Mouse (Mus musculus): ENCODE results near the gene Cuedc1.
A peak's percentile ranks its signal among the peaks of the same experiment; 100 is the strongest.

Cuedc1 gene

DNA sequence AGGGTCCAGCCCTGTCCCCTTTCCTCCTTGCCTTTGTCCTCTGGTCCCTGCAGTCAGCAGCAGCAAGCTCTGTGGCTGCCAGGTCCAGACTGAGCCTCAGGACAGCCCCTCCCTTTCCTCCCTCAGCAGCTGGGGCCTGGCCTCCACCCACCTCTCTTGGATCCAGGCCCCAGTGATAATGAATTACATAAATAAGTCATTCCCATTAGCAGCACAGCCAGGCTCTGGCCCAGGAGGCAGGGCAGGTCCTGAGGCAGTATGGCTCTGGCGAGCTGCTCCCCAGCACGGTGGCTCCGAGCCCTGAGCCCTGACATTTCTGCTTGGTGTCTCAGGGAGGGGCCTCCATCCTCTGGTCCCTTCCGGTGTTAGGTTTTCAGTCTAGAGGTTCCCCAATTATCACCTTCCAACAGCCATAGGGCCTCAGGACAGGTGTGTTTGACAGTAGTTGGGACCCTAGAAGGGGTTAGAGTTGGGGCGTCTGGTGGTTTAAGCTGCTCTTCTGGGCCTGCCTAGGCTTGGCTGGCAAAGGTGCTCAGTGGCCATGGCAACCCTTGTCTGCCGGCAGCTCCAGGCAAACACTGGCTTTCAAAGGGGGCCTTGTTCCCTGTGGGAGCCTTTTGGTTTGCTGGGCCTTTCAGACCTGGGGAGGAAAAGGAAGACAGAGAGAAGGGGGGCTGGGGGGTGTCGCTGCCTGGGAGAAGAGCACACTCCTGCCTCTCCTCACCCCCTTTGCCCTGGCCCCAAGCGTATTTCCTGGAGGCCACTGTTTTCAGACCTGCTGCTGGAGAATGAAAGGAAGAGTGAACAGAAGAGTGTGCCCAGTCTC, 21.2 kb downstream of the Cuedc1 start:
- peak; percentile 100 for DNase-seq

DNA sequence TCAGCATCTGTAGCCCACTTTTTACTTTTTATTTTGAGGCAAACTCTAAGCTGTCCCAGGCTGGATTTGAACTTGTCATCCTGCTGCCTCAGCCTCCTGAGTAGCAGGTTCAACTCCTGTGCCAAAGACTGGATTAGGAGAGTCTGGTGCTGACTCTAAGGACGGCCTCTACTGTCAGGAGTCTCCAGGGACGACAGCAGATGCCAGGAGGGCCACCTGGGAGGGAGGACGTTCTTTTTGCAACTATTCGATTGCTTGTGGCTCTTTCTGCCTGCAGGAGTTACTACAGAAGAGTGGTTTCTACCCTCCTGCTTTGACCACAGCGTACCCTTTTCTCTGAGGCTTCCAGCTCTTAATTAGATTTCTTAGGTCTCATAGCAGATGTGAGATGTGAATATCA, 24.7 kb downstream of the Cuedc1 start:
- peak; percentile 86 for DNase-seq

DNA sequence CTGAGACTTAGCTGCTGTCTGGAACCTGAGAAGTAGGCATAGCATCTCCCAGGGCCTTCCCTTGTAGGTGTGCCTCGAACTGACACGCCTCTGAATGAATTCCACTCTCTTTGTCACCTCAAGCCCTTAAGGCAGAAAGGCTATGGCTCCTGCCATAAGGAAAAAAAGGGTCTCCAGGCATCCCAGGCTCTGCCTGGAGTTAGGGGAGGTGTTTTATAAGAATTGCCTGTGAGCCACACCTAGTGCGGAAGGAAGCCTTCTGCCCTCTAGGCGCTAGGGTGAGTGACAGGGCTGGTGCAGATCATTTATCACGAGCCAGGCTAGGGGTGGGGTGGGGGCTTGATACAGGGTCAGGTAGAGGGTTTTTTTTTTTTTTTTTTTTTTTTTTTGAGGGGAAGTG, 25.2 kb downstream of the Cuedc1 start:
- no peak for DNase-seq

DNA sequence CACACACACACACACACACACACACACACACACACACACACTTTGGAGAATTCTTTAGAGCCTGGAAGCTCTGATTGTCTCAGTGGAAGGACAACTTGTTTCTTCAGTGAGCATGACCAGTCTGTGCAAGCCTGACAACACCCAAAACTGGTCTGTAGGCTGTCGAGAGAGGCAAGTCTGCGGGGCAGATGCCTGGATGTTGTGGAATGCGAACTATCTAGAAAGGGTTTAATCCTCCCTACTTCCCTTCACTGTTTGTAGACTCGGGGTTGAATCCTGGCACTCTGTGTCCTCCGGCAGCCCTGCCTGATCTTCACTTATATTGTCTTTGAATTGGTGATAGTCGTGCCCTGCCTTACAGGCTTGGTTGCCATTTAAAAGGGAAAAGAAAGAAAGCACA, 25.9 kb downstream of the Cuedc1 start:
- no peak for DNase-seq

DNA sequence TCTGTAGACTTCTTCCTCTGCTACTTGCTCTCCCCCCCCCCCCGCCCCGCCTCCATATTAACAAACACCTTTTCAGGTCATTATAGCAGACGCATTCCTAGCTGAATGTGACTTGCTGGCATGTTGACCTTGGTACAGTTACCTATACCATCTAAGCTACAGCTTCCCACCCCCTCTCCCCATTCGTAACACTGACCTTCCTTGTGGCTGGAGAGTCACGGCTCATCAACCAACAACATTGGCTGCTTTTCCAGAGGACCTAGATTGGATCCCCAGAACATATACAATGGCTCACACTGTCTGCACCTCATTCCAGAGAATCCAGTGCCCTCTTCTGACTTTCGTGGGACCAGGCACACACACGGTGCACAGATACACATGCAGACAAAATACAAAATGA, 27.6 kb downstream of the Cuedc1 start:
- DNase-seq = no peak

DNA sequence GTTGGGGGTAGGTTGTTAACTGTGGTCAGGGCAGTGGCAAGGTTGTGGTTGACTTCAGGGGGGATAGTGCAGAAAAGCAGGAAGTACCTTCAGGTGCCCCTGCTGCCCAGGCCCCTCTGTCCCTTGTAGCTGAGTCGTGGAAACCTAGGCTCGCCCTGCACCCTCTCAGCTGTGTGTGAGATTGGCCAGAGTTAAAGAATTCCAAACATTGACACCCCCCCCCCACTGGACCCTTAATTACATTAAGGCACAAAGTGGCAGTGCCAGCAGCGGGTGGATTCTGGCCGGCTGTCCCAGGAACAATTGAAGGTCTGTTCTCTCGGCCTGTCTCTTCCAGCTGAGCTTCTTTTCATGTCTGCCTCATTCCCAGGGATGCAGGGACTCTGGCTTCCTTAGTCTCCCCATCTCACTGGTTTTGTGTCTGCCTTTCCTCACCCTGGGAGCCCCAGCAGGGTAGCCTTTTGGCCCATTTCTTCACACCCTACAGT, 28.5 kb downstream of the Cuedc1 start:
- peak; percentile 89 for DNase-seq

DNA sequence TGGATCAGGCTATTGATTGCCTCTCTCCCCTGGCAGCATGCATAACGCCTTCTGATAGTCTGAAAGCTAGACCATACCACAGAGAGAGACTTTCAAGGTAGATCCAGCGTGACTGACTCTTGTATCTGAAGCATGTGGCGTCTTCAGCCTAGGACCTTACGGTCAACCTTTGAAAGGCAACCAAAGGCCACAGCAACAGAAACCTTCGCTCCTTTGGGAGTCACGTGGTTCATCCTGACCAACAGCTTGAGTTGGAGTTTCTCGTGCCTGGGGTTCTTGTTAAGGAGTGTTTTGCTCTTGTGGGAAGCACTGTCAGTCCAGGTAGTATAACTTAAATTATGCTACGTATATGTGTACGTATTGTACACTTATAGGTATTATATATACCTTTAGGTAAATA, 30.6 kb downstream of the Cuedc1 start:
- no peak for DNase-seq

DNA sequence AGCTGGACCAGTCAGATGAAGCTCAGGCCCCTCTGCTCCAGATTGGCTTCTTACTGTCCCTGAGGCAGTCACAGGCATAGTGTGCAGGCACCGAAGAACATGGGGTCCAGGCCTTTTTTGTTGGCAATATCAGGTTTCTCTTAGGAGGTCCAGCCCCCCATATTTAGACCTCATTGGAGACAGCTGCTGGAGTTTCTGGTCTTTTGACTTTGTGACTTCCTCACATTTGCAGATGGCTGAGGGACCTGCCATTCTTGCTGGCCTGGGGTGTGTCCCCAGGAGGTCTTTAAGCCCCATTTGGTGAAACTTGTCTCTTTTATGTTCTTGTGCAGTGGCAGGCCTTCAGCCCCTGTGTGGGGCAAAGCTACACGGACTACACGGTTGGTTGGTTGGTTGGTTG, 31.4 kb downstream of the Cuedc1 start:
- no peak for DNase-seq

DNA sequence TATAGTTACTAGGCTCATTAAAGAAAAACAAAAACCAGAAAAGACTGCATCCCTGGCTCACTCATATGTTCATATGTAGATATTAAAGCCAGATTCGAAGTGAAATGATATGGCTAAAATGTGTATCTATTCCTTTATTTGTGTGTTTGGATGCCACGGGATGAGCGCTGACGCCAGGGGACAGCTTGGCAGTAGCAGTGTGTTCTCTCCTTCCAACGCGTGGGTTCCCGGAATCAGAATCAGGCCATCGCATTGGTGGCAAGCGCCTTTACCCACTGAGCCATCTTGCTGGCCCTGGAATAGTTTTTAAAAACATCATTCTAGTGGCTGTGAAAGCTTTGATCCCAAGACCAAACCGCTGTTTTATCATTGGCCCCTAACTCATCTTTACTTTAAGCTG, 32.1 kb downstream of the Cuedc1 start:
- DNase-seq = peak; percentile 92

DNA sequence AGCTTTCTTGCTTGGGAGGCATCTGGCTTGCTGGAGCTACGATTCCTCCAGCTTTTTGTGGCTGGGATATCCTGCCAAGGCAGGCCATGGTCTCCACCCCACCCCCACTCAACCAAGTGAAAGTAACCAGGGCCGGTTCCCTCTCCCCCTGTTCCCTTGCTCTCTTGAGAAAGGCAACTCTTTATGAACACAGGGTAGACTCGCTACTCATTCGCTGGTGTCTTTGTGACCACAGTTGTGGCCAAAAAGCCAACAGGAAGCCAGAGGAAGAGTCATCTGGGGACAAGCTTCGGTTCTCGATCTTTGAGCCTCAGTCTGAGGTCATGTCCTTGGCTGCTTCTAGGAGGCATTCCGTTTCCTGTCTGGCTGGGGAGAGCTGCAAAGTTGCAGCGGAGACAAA, 34.0 kb downstream of the Cuedc1 start:
- peak; percentile 99 for DNase-seq

DNA sequence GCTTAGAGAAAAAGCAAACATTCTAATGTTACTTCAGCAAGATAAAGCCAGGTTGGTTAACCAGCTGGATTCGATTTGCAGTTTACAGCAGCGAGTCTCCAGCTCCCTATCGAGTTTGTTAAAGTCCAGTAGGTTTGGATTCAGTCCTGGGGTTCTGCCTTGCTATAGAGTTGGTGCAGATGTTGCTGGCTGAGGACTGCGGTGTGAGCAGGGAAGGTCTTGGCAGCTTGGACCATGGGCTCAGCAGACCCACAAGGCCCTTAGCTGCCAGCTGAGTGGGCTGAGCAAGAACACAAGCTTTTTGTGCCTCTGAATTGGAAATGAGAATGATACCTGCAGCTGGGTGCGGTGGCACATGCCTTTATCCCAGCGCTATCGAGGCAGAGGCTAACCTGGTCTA, 37.4 kb downstream of the Cuedc1 start:
- peak; percentile 92 for DNase-seq

DNA sequence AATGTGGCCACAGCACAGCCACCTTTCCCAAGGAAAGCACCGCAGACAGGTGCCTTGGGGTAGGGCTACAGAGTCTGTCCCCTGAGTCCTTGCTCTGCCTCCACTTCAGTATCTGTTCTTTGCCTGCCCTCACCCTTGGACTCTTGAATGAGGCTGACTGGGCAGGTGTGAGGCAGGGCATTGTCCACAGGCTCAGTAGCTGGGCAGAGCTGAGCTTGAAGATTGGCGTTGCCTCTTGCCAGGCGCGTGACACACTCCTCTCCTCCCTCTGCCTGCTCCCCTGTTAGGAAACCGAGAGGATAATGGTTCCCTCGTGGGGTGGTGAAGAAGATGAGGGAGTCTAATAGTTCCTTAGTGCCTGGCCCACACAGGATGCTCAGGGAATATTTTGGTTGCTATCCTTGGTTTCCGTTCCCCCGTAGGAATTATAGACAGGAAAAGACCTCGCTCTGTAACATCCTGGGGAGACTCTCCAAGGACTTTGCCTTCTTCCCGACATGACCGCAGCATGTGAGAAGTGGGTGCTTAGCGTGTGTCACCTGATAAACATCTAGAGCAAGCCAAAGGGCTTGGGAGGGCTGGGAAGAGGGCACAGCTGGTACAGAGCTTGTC, 40.1 kb downstream of the Cuedc1 start:
- peak; percentile 95 for DNase-seq

DNA sequence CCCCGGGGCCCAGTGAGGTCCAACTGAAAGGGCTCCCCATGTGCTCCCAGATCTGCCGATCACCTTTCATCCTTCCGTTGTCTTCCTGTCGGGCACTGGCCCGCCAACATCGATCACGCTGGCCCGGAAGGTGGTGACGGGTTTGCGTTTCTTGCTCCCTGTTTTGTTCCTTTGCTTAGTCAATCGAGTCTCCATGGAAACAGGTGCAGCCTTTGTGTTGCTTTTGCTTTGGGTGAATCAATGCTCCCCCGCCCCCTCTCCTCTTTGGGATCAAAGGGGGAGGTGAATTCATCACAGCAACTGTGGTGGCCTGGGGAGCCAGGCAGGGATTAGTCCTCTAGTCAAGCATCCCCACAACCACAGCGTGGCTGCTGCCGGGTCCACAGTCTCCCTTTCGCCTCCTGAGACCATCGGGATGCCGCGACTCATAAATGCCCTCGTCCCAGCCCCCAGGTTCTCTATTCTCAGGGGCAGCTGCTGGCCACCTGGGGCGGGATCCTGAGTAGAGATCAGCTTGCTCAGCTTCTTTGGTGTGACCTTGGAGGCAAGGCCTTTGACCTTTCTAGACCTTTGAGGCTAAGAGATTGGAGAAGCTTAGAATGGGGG, 41.5 kb downstream of the Cuedc1 start:
- DNase-seq = peak; percentile 92

DNA sequence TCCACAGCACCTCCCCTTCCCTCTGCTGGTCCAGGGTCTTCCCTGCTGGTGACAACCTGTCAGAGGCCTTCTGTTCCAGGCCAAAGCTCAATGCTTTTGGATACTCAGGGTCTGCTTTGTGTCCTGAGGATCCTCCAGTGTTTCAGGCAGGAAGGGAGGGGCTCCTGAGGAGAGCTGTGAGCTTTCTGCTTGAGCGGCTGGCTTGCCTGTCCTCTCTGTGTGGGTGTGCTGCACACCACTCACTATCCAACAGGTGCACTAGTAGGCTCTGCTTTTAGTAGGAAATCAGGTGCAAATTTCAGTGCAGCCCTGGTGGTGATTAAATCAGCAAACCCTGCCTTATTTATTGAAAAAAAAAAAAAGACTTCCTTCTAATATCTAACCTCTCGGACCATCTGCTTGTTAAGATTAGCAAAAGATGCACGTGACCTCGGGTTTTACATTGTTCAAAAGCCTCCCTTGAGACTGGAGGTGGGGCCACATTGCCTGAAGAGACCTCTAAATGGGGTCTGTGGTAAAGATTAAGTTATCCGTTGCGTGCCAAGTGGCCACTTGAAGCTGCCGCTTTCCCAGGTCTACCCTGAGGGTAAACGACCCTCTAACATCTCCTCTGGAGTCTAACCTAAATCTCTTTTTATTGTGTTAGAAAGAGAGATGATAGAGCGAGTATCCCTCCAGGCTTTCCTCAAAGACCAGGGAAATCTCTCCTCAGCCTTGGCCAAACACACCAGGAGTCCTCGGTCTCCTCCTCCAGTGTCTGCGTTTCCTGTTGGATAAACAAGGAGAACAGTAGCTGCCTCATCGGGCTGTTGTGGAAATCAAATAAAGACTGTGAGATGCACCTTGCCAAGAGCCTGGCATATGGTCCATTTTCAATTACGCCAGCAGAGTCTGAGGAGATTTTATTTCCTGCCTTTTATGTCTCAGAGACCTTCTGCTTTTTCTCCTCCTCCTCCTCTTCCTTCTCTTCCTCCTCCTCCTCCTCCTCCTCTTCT, 42.5 kb downstream of the Cuedc1 start:
- peak; percentile 99 for DNase-seq

DNA sequence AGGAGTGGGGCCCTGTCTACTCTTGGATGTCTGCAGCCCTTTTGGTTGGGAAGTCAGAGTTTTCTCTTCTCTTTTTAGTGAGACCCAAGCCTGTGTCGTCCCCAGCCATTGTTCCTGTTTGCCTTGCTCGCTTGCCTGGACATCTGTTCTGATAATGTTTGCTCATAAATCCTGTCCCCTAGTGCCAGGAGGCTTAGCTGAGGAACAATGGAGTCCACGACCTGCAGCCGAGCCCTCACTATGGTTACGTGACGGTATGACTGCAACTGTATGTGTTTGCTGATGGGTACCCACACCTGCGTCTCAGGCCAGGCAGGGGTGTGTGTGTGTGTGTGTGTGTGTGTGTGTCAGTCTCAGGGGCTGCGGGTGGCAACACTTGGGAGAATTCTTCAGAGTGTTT, 44.5 kb downstream of the Cuedc1 start:
- peak; percentile 93 for DNase-seq

DNA sequence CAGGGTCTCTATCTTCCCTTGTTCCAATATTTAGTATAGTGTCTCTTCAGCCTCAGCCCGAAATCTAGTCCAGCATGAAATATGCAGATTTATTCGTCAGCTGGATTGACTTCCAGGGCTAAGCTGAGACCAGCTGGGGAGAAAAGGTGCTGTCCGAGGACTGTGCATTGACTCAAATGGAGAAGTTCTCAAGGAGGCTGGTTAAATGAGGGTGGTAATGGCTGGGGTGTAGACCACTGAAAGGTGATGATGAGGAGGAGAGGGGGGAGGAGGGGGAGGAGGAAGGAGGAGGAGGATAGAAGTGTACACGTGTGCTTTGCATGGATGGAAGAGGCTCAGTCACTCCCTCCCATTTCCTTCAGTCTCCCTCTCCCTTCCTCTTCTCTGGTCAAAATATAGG, 46.2 kb downstream of the Cuedc1 start:
- DNase-seq = no peak

DNA sequence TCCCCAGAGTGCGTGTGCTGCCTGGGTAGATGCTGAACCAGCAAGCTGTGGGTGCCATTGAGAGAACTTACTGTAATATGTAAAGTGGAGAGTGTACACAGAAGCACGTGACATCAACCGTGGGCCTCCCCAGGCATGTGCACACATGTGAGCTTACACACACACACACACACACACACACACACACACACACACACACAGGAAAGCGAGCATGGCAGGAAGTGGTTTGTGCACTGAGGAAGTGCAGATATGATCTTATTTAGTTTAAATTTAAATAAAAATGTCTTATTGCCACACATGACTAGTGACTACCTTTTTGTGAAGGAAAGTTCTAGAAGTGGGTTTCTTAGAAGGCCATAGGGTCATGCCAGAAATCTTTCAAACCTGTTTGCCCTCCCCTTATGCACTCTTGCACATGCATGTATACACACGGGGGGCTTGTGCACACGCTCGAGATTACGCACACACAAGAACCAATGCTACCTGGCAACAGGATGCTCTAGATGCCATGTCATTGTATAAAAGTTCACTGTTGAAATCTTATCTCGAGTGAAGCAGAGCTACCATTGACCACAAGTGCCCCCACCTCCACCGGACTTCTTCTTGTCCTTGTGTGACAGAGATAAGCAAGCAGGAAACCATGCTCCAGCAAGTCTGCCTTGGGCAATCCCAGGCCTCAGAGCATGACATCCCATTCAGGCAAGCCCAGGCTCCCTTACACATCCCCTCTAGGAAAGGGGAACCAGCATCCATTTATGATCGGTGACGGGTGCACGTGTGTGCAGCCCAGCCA, 47.6 kb downstream of the Cuedc1 start:
- DNase-seq = peak; percentile 94

DNA sequence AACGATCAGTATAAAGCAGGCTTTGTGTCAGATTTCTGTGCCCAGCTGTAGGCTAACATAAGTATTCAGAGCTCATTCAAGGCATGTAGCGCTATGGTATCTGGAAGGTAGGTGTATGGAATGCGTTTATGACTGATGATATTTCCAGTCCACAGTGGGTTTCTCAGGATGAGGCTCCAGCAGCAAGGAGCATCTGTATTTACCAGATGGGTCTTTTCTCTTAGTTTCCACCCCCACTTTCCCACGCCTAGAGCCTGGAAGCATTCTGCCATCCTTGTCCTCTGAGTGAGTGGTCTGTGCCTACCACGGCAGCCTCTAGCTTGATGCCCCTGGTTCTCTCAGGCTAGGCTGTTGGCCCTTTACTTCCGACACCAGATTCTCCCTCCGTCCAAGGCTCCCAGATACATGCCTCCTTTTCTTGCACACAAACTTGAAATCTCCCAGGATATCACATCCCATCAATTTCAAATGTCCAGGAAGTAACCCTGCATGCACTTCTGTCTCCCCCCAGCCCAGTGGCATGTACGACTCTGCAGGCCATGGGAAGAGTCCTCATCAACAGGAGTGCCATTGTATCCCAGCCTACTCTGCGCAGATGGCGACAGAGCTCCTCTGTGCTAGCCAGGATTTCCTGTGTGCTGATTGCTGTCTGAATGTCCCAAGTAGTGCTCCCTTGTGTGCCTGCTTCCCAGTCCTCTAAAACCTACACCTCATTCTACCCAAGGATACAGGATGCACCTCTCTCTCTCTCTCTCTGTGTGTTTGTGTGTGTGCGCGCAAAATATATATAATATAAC, 48.6 kb downstream of the Cuedc1 start:
- DNase-seq = peak; percentile 91

DNA sequence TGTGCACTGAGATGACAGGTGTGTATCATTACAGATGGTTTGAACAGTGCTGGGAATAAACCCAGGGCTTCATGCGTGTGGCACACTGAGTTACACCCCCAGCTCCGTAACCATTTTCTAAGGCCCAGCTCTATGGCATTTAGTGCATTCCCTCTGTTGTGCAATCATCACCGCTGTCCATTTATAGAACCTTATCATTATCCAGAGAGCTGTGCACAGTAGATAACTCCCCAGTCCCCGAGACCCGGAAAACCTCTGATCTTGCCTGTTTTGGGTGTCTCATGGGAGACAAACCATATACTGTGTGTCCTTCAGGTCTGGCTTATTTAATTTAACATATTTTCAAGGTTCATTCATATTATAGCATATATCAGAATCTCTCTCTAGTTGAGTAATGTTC, 49.5 kb downstream of the Cuedc1 start:
- DNase-seq = no peak

DNA sequence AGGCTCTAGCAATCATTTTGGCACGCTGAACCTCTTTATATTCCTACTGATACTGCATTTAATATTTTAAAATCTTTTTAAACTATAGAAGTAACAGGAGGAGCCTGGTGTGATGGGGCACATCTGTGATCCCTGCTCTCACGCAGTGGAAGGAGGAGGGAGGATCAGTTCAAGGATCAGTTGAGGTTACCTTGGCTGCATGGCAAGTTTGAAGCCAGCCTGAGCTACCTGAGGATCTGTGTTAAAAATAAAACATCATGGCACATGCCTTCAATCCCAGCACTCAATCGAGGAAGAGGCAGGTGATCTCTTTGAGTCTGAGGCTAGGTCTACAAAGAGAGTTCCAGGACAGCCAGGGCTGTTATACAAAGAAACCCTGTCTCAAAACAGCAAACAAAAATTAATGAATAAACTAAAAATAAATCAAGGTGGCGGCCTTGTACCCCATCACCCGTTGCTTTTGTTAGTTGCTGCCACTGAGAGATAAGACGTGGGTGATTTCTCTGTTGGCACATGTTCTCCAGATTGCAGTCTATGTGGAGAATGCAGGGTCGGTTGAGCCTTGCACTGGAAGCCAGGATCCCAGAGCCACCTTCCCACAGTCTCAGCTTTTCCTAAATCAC, 50.3 kb downstream of the Cuedc1 start:
- no peak for DNase-seq
